Mouse (Mus musculus) left cerebral cortex, postnatal 36 days (tissue): ENCODE data around the gene Acoxl. TPM values are rescaled to one million over a fixed set of nuclear protein-coding genes. Genes with fewer than 3 reads are reported as not detected.
A peak's percentile ranks its signal among the peaks of the same experiment; 100 is the strongest.

Source experiments
- DNase-seq, 2 experiments: peaks; one replicate each; pipeline ENCODE4 v3.0.0; 2021 to 2022; ENCODE audit warnings: low spot score in 2 of 2, mixed read lengths in 1 of 2
- intact Hi-C: fragments of 180-260 bp; cut with DNase I; formaldehyde crosslinking; loops from one replicate; pipeline ENCODE4 v1.15.1; 2025
- total RNA-seq, 2 experiments: library from RNA; stranded (reverse); gene quantifications; 2 replicates each; pipeline ENCODE4 v1.2.3; 2021

Gene Acoxl
- total RNA-seq, 2 experiments from 2014 or later, result not detected

GRCm38 (mm10) chr2:128127691-128128292 is 289.1 kb downstream of the Acoxl start:
- peak; percentile 43 to 50 for DNase-seq
- intact Hi-C loops, result loop anchor here (10.0 kb wide), 1 partner anchor 187 kb away; no protein-coding TSS in a partner anchor

DNA sequence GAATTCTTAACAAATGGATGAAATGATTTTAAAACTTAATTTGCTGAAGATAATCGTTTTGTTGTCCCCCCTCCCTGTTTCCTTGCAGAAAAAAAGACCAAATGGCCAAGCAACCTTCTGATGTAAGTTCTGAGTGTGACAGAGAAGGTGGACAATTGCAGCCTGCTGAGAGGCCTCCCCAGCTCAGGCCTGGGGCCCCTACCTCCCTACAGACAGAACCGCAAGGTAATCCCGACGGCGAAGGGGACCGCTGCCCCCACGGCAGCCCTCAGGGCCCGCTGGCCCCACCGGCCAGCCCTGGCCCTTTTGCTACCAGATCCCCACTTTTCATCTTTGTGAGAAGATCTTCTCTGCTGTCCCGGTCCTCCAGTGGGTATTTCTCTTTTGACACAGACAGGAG is 289.9 kb downstream of the Acoxl start:
- intact Hi-C loops, result loop anchor here (10.0 kb wide), 1 partner anchor 186 kb away; no protein-coding TSS in a partner anchor
- no peak for DNase-seq

- intact Hi-C loops, result no loop called here
- no peak for DNase-seq
These were observed 292.8 kb downstream of the Acoxl start for GRCm38 (mm10) chr2:128131503-128131902.

DNA sequence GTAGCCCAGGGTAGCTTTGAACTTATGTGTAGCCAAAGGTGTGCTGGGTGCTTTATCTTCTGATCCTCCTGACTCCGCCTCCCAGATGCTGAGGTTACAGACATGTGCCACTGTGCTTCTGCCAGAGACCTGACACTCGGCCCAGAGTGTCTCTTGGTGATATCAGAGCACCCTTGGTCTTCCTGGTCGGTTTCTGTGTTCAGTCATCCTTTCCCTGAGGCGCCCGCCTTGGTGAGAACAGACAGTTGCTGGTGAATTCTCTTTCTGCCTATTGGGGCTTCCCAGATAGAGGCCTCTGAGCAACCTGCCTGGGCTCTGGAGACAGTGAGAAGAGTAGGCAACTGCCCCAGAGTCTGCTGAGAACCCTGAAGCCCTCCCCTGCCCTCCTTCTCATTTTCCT is 294.0 kb downstream of the Acoxl start:
- intact Hi-C loops, result no loop called here

DNA sequence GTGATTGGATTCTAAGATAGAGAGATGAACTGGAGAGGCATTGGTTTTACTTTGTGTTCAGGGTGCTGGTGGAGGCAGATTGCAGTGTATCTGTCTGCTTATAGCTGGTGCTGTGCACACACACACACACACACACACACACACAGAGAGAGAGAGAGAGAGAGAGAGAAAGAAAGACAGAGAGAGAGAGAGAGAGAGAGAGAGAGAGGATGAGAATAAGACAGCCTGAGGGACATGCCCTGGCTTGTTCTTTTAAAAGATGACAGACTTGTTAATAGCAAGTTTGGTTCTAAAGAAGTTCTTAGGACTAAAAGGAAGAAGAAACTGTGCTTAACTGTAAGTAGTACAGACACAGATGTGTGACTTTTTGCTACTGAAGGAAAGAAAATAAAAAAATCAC is 295.2 kb downstream of the Acoxl start:
- intact Hi-C loops, result no loop called here
- DNase-seq, result no peak

More for the DNA sequence above, 294.0 kb downstream of the Acoxl start:
- DNase-seq, result no peak

GRCm38 (mm10) chr2:128134474-128134873 is 295.8 kb downstream of the Acoxl start:
- DNase-seq, result no peak
- intact Hi-C loops, result no loop called here

GRCm38 (mm10) chr2:128134948-128135347 is 296.3 kb downstream of the Acoxl start:
- DNase-seq, result no peak
- intact Hi-C loops, result no loop called here

DNA sequence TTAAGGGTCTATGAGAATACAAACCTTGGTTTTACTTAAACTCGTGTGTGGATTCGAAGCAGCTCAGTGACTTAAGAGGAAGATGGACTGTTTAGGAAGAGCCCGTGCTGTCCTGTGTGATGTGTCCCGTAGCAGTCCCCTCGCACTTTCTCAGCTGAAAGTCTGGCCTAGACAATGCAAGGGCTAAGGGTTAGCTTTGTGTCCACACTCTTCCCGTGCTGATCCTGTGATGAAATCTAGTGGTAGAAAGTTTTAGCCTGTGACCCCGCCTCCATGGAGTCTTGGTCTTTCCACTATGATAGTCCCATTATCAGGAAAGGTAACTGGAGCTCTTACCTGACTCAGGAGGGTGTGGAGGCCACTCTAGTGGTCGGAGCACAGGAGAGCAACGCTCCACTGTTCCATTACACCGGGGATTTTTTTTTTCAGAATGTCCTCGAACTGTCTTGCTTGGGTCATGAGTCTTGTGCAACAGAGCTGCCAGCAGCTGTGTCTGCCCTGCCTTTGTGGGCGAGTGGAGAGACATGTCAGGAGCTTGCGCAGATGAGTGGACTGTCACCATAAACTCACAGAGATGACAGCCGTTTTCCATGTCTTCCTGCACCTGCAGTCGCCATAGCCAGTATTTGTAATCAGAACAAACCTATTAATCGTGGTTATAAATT is 298.2 kb downstream of the Acoxl start:
- intact Hi-C loops, result no loop called here

DNA sequence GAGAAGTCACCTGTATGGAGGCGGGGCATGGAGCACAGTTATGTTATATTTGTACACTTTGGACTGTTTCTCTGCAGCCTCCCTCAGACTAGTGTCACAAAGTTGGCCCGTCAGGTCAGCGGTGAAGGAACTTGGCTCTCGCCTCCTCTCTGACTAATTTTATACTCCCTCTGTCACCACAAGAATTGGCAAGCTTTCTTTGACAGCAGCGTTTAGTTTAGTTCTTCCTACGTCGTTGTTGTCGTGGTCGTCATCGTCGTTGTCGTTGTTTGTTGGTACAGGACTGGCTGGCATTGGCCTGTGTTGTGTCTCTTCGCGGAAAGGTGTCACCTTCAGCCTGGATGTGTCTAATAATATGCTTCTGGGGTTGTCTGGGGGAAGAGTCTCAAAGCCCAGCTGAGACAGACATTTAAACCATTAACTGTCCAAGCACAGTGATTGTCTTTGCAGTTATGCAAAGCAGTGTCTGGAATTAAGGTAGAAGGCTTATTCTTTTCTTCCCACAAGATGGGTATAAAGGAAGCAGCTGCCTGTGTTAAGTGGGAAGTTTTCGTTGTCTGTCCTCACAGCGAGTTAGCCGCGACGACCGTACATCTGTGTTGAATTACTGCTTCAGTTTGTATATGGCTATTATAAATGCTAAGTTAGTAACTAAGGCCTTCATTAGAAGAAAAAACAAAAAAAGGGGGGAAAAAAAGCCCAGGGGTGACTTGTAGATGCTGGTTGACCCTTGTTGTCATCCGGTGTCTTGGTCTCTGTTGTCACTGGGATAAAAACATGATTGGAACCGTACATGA is 299.0 kb downstream of the Acoxl start:
- no peak for DNase-seq
- intact Hi-C loops, result no loop called here

More for the DNA sequence above, 298.2 kb downstream of the Acoxl start:
- no peak for DNase-seq

DNA sequence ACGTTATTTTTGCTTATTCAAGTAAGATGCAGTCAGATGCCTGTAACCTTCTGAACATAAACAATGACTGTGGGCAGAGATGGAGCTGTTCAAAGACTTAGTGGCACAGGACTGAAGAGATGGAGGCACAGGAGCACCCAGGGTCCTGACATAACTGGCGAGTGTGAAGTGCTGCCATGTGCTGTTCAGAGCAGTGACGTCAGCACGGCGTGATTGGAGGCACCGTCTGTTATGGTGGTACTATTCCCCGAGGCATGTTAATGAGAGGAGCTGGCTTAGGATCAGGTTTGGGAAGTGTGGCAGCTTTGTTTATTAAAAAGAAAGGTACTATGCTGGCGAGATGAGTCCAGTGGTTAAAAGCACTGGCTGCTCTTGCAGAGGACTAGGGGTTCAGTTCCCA is 300.2 kb downstream of the Acoxl start:
- DNase-seq, result no peak
- intact Hi-C loops, result no loop called here

GRCm38 (mm10) chr2:128139781-128140180 is 301.1 kb downstream of the Acoxl start:
- DNase-seq, result no peak
- intact Hi-C loops, result no loop called here

DNA sequence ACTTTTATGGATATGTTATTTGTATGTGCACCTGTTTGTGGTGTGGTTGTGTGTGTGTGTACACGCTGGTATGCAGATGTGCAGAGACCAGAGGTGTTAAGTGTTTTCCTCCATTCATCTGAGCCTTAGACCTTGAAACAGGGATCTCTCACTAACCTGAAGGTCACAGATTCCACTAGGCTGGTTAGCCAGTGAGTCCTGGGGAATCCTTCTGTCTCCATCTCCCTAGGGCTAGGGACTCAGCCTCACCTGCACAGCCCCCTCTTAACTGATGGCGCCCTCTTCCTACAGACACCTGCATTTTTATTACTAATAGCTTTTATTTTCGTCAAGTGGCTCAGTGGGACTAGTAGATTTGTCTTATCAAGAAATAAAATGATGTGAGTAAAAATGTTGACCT is 301.5 kb downstream of the Acoxl start:
- no peak for DNase-seq
- intact Hi-C loops, result no loop called here

DNA sequence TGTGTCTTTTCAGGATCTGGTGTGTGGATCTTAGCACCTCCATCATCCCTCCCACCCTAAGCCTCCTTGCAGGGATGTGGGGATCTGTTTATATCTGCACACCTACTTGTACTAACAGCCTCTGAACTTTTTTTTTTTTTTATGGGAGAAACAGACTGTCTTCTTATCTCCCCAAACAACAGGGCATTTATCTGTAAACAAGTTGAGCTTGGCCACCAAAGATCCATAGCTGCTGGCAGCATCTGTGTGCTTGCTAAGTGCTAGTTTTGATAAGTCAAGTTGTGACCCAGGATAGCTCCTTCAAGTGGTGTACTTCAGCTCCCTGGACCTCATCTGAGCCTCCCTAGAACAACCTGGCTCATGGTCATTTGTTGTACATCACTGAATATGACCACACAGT is 305.3 kb downstream of the Acoxl start:
- no peak for DNase-seq
- intact Hi-C loops, result no loop called here

GRCm38 (mm10) chr2:128145433-128145832 is 306.8 kb downstream of the Acoxl start:
- DNase-seq, result no peak
- intact Hi-C loops, result no loop called here

DNA sequence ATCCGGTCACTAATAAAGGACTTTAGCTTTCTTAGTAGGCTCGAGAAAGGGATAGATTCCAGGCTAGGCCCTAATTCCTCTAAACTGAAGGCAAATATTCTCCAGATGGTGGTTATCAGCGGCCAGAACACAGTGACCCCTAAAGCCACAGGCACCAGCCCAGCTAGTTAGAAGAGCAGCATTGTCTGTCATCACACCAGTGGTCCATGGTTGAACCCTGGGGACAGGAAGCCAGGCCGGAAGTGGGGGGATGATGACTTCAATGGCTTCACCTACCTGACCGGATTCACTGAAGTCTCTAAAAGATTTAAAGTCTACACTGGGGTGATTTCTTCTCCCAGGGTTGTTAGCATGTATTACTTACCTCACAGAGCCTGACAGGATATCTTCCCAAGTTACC is 310.9 kb downstream of the Acoxl start:
- intact Hi-C loops, result no loop called here
- no peak for DNase-seq

- DNase-seq, result no peak
- intact Hi-C loops, result no loop called here
These were observed 313.5 kb downstream of the Acoxl start for GRCm38 (mm10) chr2:128152211-128152610.

DNA sequence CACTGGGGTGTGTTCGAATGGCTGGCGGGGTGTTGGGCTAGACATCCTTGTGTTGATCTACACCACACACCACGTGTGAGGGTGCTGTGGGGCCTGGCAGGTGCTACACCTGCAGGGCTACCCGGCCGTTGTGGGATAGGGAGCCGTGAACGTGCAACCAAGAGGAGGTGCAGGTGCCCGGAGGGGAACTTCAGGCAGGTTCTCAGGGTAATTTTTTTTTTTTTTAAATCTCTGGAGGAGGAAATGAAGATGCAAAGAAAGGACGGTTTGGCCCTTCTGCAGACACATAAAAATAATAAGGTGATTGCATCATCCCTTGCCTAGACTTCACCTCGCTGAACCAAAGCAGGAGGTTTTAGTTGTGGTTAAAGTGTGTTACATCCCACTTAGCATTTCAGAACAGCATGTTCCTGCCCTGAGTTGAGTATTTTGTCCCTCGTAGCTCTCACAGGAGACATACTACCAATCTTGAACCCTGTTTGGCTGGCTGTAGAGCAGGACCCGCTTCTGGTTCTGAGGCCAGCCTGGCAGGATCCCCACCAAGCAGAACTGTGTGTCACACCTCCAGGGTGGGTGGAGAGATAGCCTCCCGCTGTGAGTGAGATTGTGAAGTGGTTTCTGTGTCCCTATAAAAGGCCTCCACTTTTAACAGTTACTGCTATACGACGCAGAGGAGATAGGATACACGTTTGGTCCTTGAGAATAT is 314.3 kb downstream of the Acoxl start:
- DNase-seq, result no peak
- intact Hi-C loops, result no loop called here

DNA sequence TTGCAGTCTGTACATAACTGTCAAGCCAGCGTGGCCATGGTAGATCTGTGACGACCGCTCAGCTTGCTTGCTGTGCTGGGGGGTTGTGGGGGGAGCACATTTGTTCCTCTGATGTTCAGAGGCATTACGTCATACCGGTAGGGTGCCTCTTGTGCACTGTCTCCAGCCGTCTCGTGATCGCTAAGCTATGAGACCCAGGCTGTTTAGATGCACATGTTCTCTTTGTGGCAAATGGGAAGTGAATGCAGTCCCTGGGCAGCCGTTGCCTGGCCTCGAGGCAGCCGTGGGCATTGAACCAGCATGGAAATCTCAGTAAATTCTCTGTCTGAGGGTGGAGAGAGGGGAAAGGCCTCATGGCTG is 314.9 kb downstream of the Acoxl start:
- intact Hi-C loops, result no loop called here
- DNase-seq, result no peak

- no peak for DNase-seq
- intact Hi-C loops, result no loop called here
These were observed 316.9 kb downstream of the Acoxl start for GRCm38 (mm10) chr2:128155412-128156066.

DNA sequence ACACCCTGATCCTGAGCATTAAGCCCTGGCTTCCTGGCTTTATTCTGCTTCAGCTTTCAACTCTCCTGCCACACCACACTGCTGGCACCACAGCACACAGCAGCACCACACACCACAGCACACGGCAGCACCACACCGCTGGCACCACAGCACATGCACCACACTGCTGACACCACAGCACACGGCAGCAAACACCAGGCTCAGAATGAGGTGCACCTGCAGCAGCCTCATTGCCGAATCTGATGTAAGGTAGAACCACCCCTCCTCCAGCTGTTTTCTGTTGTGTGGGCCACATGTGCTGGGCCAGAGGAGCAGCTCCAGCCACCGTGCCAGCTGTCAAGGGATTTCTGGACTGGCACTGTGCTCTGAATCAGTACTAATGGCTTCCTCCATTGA is 317.4 kb downstream of the Acoxl start:
- intact Hi-C loops, result no loop called here
- no peak for DNase-seq
